Mouse (Mus musculus): Measurements from ENCODE around the gene Arhgef17. TPM values are rescaled to one million over a fixed set of nuclear protein-coding genes. Genes with fewer than 3 reads are reported as not detected.

The Arhgef17 gene
- polyA plus RNA-seq, 1 experiment from 2014 or later, result 6.5 TPM

- H3K4me2 ChIP-seq, result no peak overlapping the region
- H3K4me1 ChIP-seq, result no peaks in the 10 kb centered on the region
- ATAC-seq (ENCODE audit: low FRiP score), result no peak
- no peak overlapping the region for H3K27ac ChIP-seq
- no peaks in the 10 kb centered on the region for H3K27me3 ChIP-seq
- H3K9ac ChIP-seq, result no peak overlapping the region
- H3K9me3 ChIP-seq, result no peaks in the 10 kb centered on the region
- H3K4me3 ChIP-seq (replicated peaks), result no peak overlapping the region
- 85% methylated on average over 6 of the region's 6 CpGs for WGBS
- peaks cover 47% of the 10 kb centered on the region for H3K36me3 ChIP-seq (replicated peaks)
These were observed 96.2 kb downstream of the Arhgef17 start for GRCm38 (mm10) chr7:100835711-100836110.

- Histone ChIP-seq H3K4me3 (replicated peaks) (no peak overlapping the region), H3K9me3 (no peaks in the 10 kb centered on the region), H3K4me2 (no peak overlapping the region), H3K27me3 (no peaks in the 10 kb centered on the region), H3K9ac (no peak overlapping the region), H3K27ac (no peak overlapping the region), H3K4me1 (no peaks in the 10 kb centered on the region), H3K36me3 (replicated peaks) (peaks cover 47% of the 10 kb centered on the region)
- no peak for ATAC-seq (ENCODE audit: low FRiP score)
- 92% methylated on average over 7 of the region's 7 CpGs for WGBS
These were observed 96.7 kb downstream of the Arhgef17 start for GRCm38 (mm10) chr7:100835168-100835567.

- 93% methylated on average over 1 of the region's 1 CpGs for whole genome bisulfite sequencing
- Histone ChIP-seq H3K4me3 (replicated peaks) (no peak overlapping the region), H3K36me3 (replicated peaks) (peaks cover 39% of the 10 kb centered on the region), H3K27ac (no peak overlapping the region), H3K4me2 (no peak overlapping the region), H3K9me3 (no peaks in the 10 kb centered on the region), H3K4me1 (no peaks in the 10 kb centered on the region), H3K9ac (no peak overlapping the region), H3K27me3 (no peaks in the 10 kb centered on the region)
- no peak for ATAC-seq (ENCODE audit: low FRiP score)
These were observed 98.0 kb downstream of the Arhgef17 start for GRCm38 (mm10) chr7:100833859-100834258.

GRCm38 (mm10) chr7:100828549-100828948 is 103.4 kb downstream of the Arhgef17 start:
- H3K36me3 ChIP-seq (replicated peaks), result peaks cover 12% of the 10 kb centered on the region
- WGBS, result 94% methylated on average over 2 of the region's 2 CpGs

GRCm38 (mm10) chr7:100824661-100825060 is 107.2 kb downstream of the Arhgef17 start:
- Histone ChIP-seq H3K9me3 (no peaks in the 10 kb centered on the region), H3K27ac (no peak overlapping the region), H3K4me3 (replicated peaks) (no peak overlapping the region), H3K36me3 (replicated peaks) (peaks cover 9% of the 10 kb centered on the region), H3K27me3 (no peaks in the 10 kb centered on the region), H3K4me2 (no peak overlapping the region), H3K9ac (no peak overlapping the region), H3K4me1 (no peaks in the 10 kb centered on the region)
- no peak for ATAC-seq (ENCODE audit: low FRiP score)
- WGBS, result 91% methylated on average over 3 of the region's 3 CpGs

More at GRCm38 (mm10) chr7:100828549-100828948, 103.4 kb downstream of the Arhgef17 start:
- H3K9me3 ChIP-seq, result no peaks in the 10 kb centered on the region
- H3K27ac ChIP-seq, result no peak overlapping the region
- no peaks in the 10 kb centered on the region for H3K4me1 ChIP-seq
- no peak for ATAC-seq (ENCODE audit: low FRiP score)
- H3K4me3 ChIP-seq (replicated peaks), result no peak overlapping the region
- H3K9ac ChIP-seq, result no peak overlapping the region
- H3K4me2 ChIP-seq, result no peak overlapping the region
- no peaks in the 10 kb centered on the region for H3K27me3 ChIP-seq

Small RNAs within 50 kb of the gene (microRNA-seq; reads per million reads assigned to microRNA genes)
- 119 reads per million, percentile 50 among the genes with 10 or more reads in this experiment for gene Mir3102

Other genes starting within 250 kb of the Arhgef17 start
- gene Fam168a, start 225.5 kb downstream of the Arhgef17 start, polyA plus RNA-seq (2016; fragmentation: Nextera tagmentation; extraction: Ambion mirVana), result 63.9 and 72.6 TPM in 2 replicates
- gene Relt, start 68.7 kb downstream of the Arhgef17 start, polyA plus RNA-seq (2016; fragmentation: Nextera tagmentation; extraction: Ambion mirVana), result 2.2 and 2.6 TPM in 2 replicates
- gene P2ry6, start 42.5 kb upstream of the Arhgef17 start, polyA plus RNA-seq (2016; fragmentation: Nextera tagmentation; extraction: Ambion mirVana), result 1.9 and 2.7 TPM in 2 replicates
- gene P2ry2, start 80.8 kb upstream of the Arhgef17 start, polyA plus RNA-seq (2016; fragmentation: Nextera tagmentation; extraction: Ambion mirVana), result 0.12 and 0.15 TPM in 2 replicates
- gene Fchsd2, start 160.8 kb upstream of the Arhgef17 start, polyA plus RNA-seq (2016; fragmentation: Nextera tagmentation; extraction: Ambion mirVana), result 34.0 and 37.5 TPM in 2 replicates